Mouse (Mus musculus) layer of hippocampus, adult 18-20 months (tissue): ENCODE measurements around the gene Lrrc8d. TPM values are rescaled to one million over a fixed set of nuclear protein-coding genes. Genes with fewer than 3 reads are reported as not detected.
"Not testable (repeated sequence)": the region's sequence is repeated elsewhere in the genome, so short reads cannot be mapped to it uniquely, and the experiment has no call there.

Experiments
- DNase-seq, 2 experiments: peaks; one replicate each; pipeline ENCODE4 v3.0.0; 2022; ENCODE audit warnings: low spot score in 2 of 2
- total RNA-seq, 2 experiments: library from RNA; stranded (reverse); gene quantifications; 2 replicates each; pipeline ENCODE4 v1.2.3; 2021

Lrrc8d gene
- total RNA-seq, 2 experiments from 2014 or later, result 46.8 to 47.8 TPM

GRCm38 (mm10) chr5:105849643-105850042 is 149.9 kb downstream of the Lrrc8d start:
- no peak for DNase-seq

- no peak for DNase-seq
These were observed 153.5 kb downstream of the Lrrc8d start for GRCm38 (mm10) chr5:105853271-105853670.

GRCm38 (mm10) chr5:105857486-105857885 is 157.7 kb downstream of the Lrrc8d start:
- no peak for DNase-seq

- no peak for DNase-seq
These were observed 159.3 kb downstream of the Lrrc8d start for GRCm38 (mm10) chr5:105858754-105859694.

- no peak for DNase-seq
These were observed 160.1 kb downstream of the Lrrc8d start for GRCm38 (mm10) chr5:105859716-105860460.

- DNase-seq, result no peak
These were observed 160.7 kb downstream of the Lrrc8d start for GRCm38 (mm10) chr5:105860461-105860835.

- no peak for DNase-seq
These were observed 161.8 kb downstream of the Lrrc8d start for GRCm38 (mm10) chr5:105861616-105862015.

GRCm38 (mm10) chr5:105865110-105865628 is 165.4 kb downstream of the Lrrc8d start:
- not testable (repeated sequence) for DNase-seq

- no peak for DNase-seq
These were observed 167.7 kb downstream of the Lrrc8d start for GRCm38 (mm10) chr5:105867427-105867826.

GRCm38 (mm10) chr5:105867841-105868447 is 168.2 kb downstream of the Lrrc8d start:
- no peak for DNase-seq

GRCm38 (mm10) chr5:105868593-105868992 is 168.8 kb downstream of the Lrrc8d start:
- DNase-seq, result peak; percentile 69 to 89

- no peak for DNase-seq
These were observed 170.0 kb downstream of the Lrrc8d start for GRCm38 (mm10) chr5:105869739-105870138.

- no peak for DNase-seq
These were observed 171.4 kb downstream of the Lrrc8d start for GRCm38 (mm10) chr5:105871140-105871539.

- no peak for DNase-seq
These were observed 172.4 kb downstream of the Lrrc8d start for GRCm38 (mm10) chr5:105872176-105872575.

GRCm38 (mm10) chr5:105872916-105873315 is 173.1 kb downstream of the Lrrc8d start:
- DNase-seq, result no peak

- DNase-seq, result no peak
These were observed 174.0 kb downstream of the Lrrc8d start for GRCm38 (mm10) chr5:105873774-105874173.

GRCm38 (mm10) chr5:105874476-105874875 is 174.7 kb downstream of the Lrrc8d start:
- DNase-seq, result no peak

- peak; percentile 70 to 79 for DNase-seq
These were observed 176.5 kb downstream of the Lrrc8d start, which contains the start of gene Zfp326 for GRCm38 (mm10) chr5:105876068-105876924. Zfp326 (plus strand) TSS chr5:105876565.

GRCm38 (mm10) chr5:105876925-105877774 is 177.4 kb downstream of the Lrrc8d start:
- peak in 1 of 2 experiments; percentile 34 for DNase-seq
